Mouse (Mus musculus) cerebellum, adult 11-12 months (tissue): ENCODE measurements around the gene Golt1b.

ENCODE experiments used
- DNase-seq: peaks from one replicate; pipeline ENCODE4 v3.0.0; 2022

Gene Golt1b

GRCm38 (mm10) chr6:142386285-142387010, 573 bp upstream of the Golt1b start:
- DNase-seq = no peak

GRCm38 (mm10) chr6:142387755-142388271, 792 bp downstream of the Golt1b start:
- DNase-seq = no peak

GRCm38 (mm10) chr6:142389101-142389500, 2.1 kb downstream of the Golt1b start:
- no peak for DNase-seq

- DNase-seq = no peak
Measured at GRCm38 (mm10) chr6:142392312-142392711, 5.3 kb downstream of the Golt1b start.

- peak; percentile 28 for DNase-seq
Measured at GRCm38 (mm10) chr6:142394669-142395068, 7.6 kb downstream of the Golt1b start.

- DNase-seq = no peak
Measured at GRCm38 (mm10) chr6:142395756-142396155, 8.7 kb downstream of the Golt1b start.

- no peak for DNase-seq
Measured at GRCm38 (mm10) chr6:142411140-142411539, 24.1 kb downstream of the Golt1b start.

- no peak for DNase-seq
Measured at GRCm38 (mm10) chr6:142412906-142413491, 26.0 kb downstream of the Golt1b start, which contains the start of gene Spx. TSS of gene Spx (plus strand) at chr6:142413441.

GRCm38 (mm10) chr6:142413845-142414244, 26.8 kb downstream of the Golt1b start:
- no peak for DNase-seq

- DNase-seq = no peak
Measured at GRCm38 (mm10) chr6:142414597-142414996, 27.6 kb downstream of the Golt1b start.

GRCm38 (mm10) chr6:142424976-142425375, 38.0 kb downstream of the Golt1b start:
- DNase-seq = no peak

- DNase-seq = no peak
Measured at GRCm38 (mm10) chr6:142429072-142429471, 42.1 kb downstream of the Golt1b start.

GRCm38 (mm10) chr6:142451381-142451780, 64.4 kb downstream of the Golt1b start:
- no peak for DNase-seq

- DNase-seq = no peak
Measured at GRCm38 (mm10) chr6:142453311-142453710, 66.3 kb downstream of the Golt1b start.
